Mouse (Mus musculus) c-Kit-positive CD71-negative TER-119-negative erythroid progenitor cells, embryonic 14.5 days (primary cell): Measurements from ENCODE around the gene Bcas2.

Source experiments
- DNase-seq: peaks from one replicate; pipeline ENCODE4 v3.0.0-alpha.2; 2013; ENCODE audit warnings: low read depth

Gene Bcas2

GRCm38 (mm10) chr3:103221435-103221834 is 50.0 kb downstream of the Bcas2 start:
- DNase-seq, result no peak

GRCm38 (mm10) chr3:103223752-103224151 is 52.3 kb downstream of the Bcas2 start:
- peak; percentile 16 for DNase-seq

GRCm38 (mm10) chr3:103224231-103224765 is 52.8 kb downstream of the Bcas2 start:
- DNase-seq, result no peak

- no peak for DNase-seq
Observed at GRCm38 (mm10) chr3:103227729-103228128, 56.3 kb downstream of the Bcas2 start.
